Mouse (Mus musculus) intestine, embryonic 14.5 days (tissue): Measurements from ENCODE around the gene Rnaseh2c. TPM values are rescaled to one million over a fixed set of nuclear protein-coding genes. Genes with fewer than 3 reads are reported as not detected.

Source experiments
- ATAC-seq: fragments of 200-750 bp; cut with Nextera tagmentation; replicated peaks from 2 replicates; pipeline ENCODE4 v1.8.0; 2017; ENCODE audit warnings: low read depth, moderate number of reproducible peaks, moderate TSS enrichment, moderate library complexity; ENCODE audit not compliant: low FRiP score, low TSS enrichment
- DNase-seq: peaks from one replicate; pipeline ENCODE4 v3.0.0-alpha.2; 2018; ENCODE audit warnings: low spot score
- H3K27ac ChIP-seq: fragments of 300-500 bp; sonication (generic); 2 replicates; pipeline ENCODE4 v1.5.1; 2014; ENCODE audit warnings: low read depth, mild to moderate bottlenecking, control low read depth
- H3K27me3 ChIP-seq: fragments of 300-500 bp; sonication (generic); replicated peaks from 2 replicates; pipeline ENCODE4 v1.6.1; 2014; ENCODE audit warnings: low read length, control low read depth; ENCODE audit not compliant: control insufficient read depth, insufficient read depth
- H3K36me3 ChIP-seq: fragments of 300-500 bp; sonication (generic); 2 replicates; pipeline ENCODE4 v1.6.1; 2014; ENCODE audit warnings: low read length, control low read depth; ENCODE audit not compliant: control insufficient read depth, insufficient read depth
- H3K4me1 ChIP-seq: fragments of 300-500 bp; sonication (generic); replicated peaks from 2 replicates; pipeline ENCODE4 v1.6.1; 2014; ENCODE audit warnings: low read length, control low read depth, mixed read lengths; ENCODE audit not compliant: control insufficient read depth, insufficient read depth
- H3K4me2 ChIP-seq: fragments of 300-500 bp; sonication (generic); 2 replicates; pipeline ENCODE4 v1.6.1; 2014; ENCODE audit warnings: low read length
- H3K4me3 ChIP-seq: fragments of 300-500 bp; sonication (generic); 2 replicates; pipeline ENCODE4 v1.5.1; 2014; ENCODE audit warnings: low read depth, low read length, control low read depth, mixed read lengths
- H3K9ac ChIP-seq: fragments of 300-500 bp; sonication (generic); 2 replicates; pipeline ENCODE4 v1.6.1; 2014; ENCODE audit warnings: mild to moderate bottlenecking, low read length
- H3K9me3 ChIP-seq: fragments of 300-500 bp; sonication (generic); 2 replicates; pipeline ENCODE4 v1.6.1; 2016; ENCODE audit warnings: low read length, control low read depth; ENCODE audit not compliant: control insufficient read depth
- WGBS: fragments of 180-500 bp; shearing (Covaris S2); extraction: QIAGEN DNeasy Blood & Tissue Kit; methylation state at CpG from one replicate; pipeline ENCODE4 v1.1.7; 2014; 5-methylcytosine and 5-hydroxymethylcytosine counted together
- polyA plus RNA-seq: library from polyadenylated mRNA; unstranded; fragments of >200 nt; fragmentation: Nextera tagmentation; extraction: Ambion mirVana; gene quantifications from 2 replicates; pipeline ENCODE4 v1.2.1, GENCODE M21; 2014

Rnaseh2c gene
- polyA plus RNA-seq, 1 experiment from 2014 or later = 131 TPM

- DNase-seq = peak; percentile 87
- Histone ChIP-seq H3K27ac (no peak overlapping the region), H3K9me3 (no peaks in the 10 kb centered on the region), H3K4me2 (peak overlapping the region; percentile 68), H3K27me3 (peaks cover 12% of the 10 kb centered on the region), H3K4me1 (peaks cover 9% of the 10 kb centered on the region), H3K9ac (no peak overlapping the region; the same call in 1 of the 2 replicates), H3K4me3 (peak overlapping the region; percentile 36), H3K36me3 (peaks cover 28% of the 10 kb centered on the region)
- WGBS = 9% methylated on average over 61 of the region's 62 CpGs
- ATAC-seq = peak; percentile 71
Measured at GRCm38 (mm10) chr19:5653969-5654719, 52.5 kb downstream of the Rnaseh2c start.

- WGBS = 12% methylated on average over 43 of the region's 43 CpGs
- no peak overlapping the region for H3K27ac ChIP-seq
- DNase-seq = peak; percentile 63
- peak; percentile 10; the same call in 1 of the 2 replicates for ATAC-seq
- peaks cover 12% of the 10 kb centered on the region for H3K27me3 ChIP-seq
- H3K4me2 ChIP-seq = peak overlapping the region; percentile 68
- 0 out of 2 replicates have a peak, but pooled peaks cover 7% of the 10 kb centered on the region for H3K4me1 ChIP-seq
- H3K36me3 ChIP-seq = peaks cover 30% of the 10 kb centered on the region
- peak overlapping the region; percentile 36 for H3K4me3 ChIP-seq
- H3K9me3 ChIP-seq = no peaks in the 10 kb centered on the region
- no peak overlapping the region; the same call in 1 of the 2 replicates for H3K9ac ChIP-seq
Measured at GRCm38 (mm10) chr19:5654720-5655298, 53.1 kb downstream of the Rnaseh2c start.

Other genes starting within 250 kb of the Rnaseh2c start
- 55.4 and 59.7 TPM in 2 replicates for gene Eif1ad, start 235.1 kb upstream of the Rnaseh2c start, polyA plus RNA-seq
- gene Banf1, start 234.7 kb upstream of the Rnaseh2c start, polyA plus RNA-seq = 499 and 514 TPM in 2 replicates
- 57.1 and 69.1 TPM in 2 replicates for gene Sart1, start 213.2 kb upstream of the Rnaseh2c start, polyA plus RNA-seq
- gene Tsga10ip, start 199.3 kb upstream of the Rnaseh2c start, polyA plus RNA-seq = 2.8 TPM in 1 of 2 replicates, not detected in the other
- 170 and 173 TPM in 2 replicates for gene Drap1, start 176.9 kb upstream of the Rnaseh2c start, polyA plus RNA-seq
- 34.2 and 41.2 TPM in 2 replicates for gene AI837181, start 176.7 kb upstream of the Rnaseh2c start, polyA plus RNA-seq
- gene Fosl1, start 154.3 kb upstream of the Rnaseh2c start, polyA plus RNA-seq = not detected in 2 replicates
- gene Ccdc85b, start 144.0 kb upstream of the Rnaseh2c start, polyA plus RNA-seq = 7.1 TPM in 2 replicates
- 111 and 112 TPM in 2 replicates for gene Fibp, start 141.3 kb upstream of the Rnaseh2c start, polyA plus RNA-seq
- 1.6 and 2.0 TPM in 2 replicates for gene Ctsw, start 133.4 kb upstream of the Rnaseh2c start, polyA plus RNA-seq
- gene Efemp2, start 127.9 kb upstream of the Rnaseh2c start, polyA plus RNA-seq = 136 and 151 TPM in 2 replicates
- 37.0 and 38.3 TPM in 2 replicates for gene Mus81, start 113.5 kb upstream of the Rnaseh2c start, polyA plus RNA-seq
- 2,844 and 3,105 TPM in 2 replicates for gene Cfl1, start 111.4 kb upstream of the Rnaseh2c start, polyA plus RNA-seq
- gene 1700020D05Rik, start 98.1 kb upstream of the Rnaseh2c start, polyA plus RNA-seq = not detected in 2 replicates
- 9.4 and 10.8 TPM in 2 replicates for gene Snx32, start 91.3 kb upstream of the Rnaseh2c start, polyA plus RNA-seq
- gene Ovol1, start 41.2 kb upstream of the Rnaseh2c start, polyA plus RNA-seq = 17.5 and 18.6 TPM in 2 replicates
- 6.1 and 6.5 TPM in 2 replicates for gene Ap5b1, start 33.8 kb upstream of the Rnaseh2c start, polyA plus RNA-seq
- 31.8 and 33.3 TPM in 2 replicates for gene Kat5, start 8.4 kb downstream of the Rnaseh2c start, polyA plus RNA-seq
- gene Rela, start 35.6 kb downstream of the Rnaseh2c start, polyA plus RNA-seq = 46.7 and 51.2 TPM in 2 replicates
- gene Sipa1, start 61.8 kb downstream of the Rnaseh2c start, polyA plus RNA-seq = 18.0 and 21.7 TPM in 2 replicates
- 23.2 and 28.8 TPM in 2 replicates for gene Map3k11, start 86.9 kb downstream of the Rnaseh2c start, polyA plus RNA-seq
- 27.6 and 30.8 TPM in 2 replicates for gene Pcnx3, start 87.0 kb downstream of the Rnaseh2c start, polyA plus RNA-seq
- gene Kcnk7, start 102.5 kb downstream of the Rnaseh2c start, polyA plus RNA-seq = 0.30 and 0.45 TPM in 2 replicates
- gene Ehbp1l1, start 124.4 kb downstream of the Rnaseh2c start, polyA plus RNA-seq = 29.6 and 33.6 TPM in 2 replicates
- gene Fam89b, start 127.8 kb downstream of the Rnaseh2c start, polyA plus RNA-seq = 85.8 and 95.7 TPM in 2 replicates
- gene Ltbp3, start 139.0 kb downstream of the Rnaseh2c start, polyA plus RNA-seq = 30.1 and 36.0 TPM in 2 replicates
- gene Scyl1, start 169.5 kb downstream of the Rnaseh2c start, polyA plus RNA-seq = 68.8 and 69.2 TPM in 2 replicates